Mouse (Mus musculus): ENCODE measurements at regions not wholly inside any gene's neighbourhood (a gene's known extent, or its start where the extent isn't known, plus 50 kb on each side); places are given as distances from the start of the nearest gene placed in this dataset.

- in situ Hi-C loops (cut with MboI, MseI) = no loop called here
Measured at GRCm38 (mm10) chr15:11716168-11716842, 190.8 kb downstream of the Npr3 start.

- in situ Hi-C loops (cut with MboI, MseI) = no loop called here
Measured at GRCm38 (mm10) chr15:11712481-11713274, 194.4 kb downstream of the Npr3 start.

- in situ Hi-C loops (cut with MboI, MseI) = no loop called here
Measured at GRCm38 (mm10) chr15:11701246-11701645, 205.8 kb downstream of the Npr3 start.

- in situ Hi-C loops (cut with MboI, MseI) = no loop called here
Measured at GRCm38 (mm10) chr15:11699929-11700328, 207.2 kb downstream of the Npr3 start.

GRCm38 (mm10) chr15:11697060-11697459 lies 210.0 kb downstream of the Npr3 start:
- in situ Hi-C loops (cut with MboI, MseI) = no loop called here

GRCm38 (mm10) chr15:11693772-11694270 lies 213.3 kb downstream of the Npr3 start:
- in situ Hi-C loops (cut with MboI, MseI) = no loop called here

- in situ Hi-C loops (cut with MboI, MseI) = no loop called here
Measured at GRCm38 (mm10) chr15:11664839-11665379, 242.2 kb downstream of the Npr3 start.

GRCm38 (mm10) chr15:11655168-11655567 lies 251.9 kb downstream of the Npr3 start:
- in situ Hi-C loops (cut with MboI, MseI) = no loop called here

GRCm38 (mm10) chr15:11646241-11646640 lies 246.8 kb upstream of the Tars start:
- in situ Hi-C loops (cut with MboI, MseI) = no loop called here

- in situ Hi-C loops (cut with MboI, MseI) = no loop called here
Measured at GRCm38 (mm10) chr15:11644779-11645178, 245.3 kb upstream of the Tars start.

- in situ Hi-C loops (cut with MboI, MseI) = no loop called here
Measured at GRCm38 (mm10) chr15:11630654-11631053, 231.2 kb upstream of the Tars start.

- in situ Hi-C loops (cut with MboI, MseI) = no loop called here
Measured at GRCm38 (mm10) chr15:11626433-11626832, 227.0 kb upstream of the Tars start.

GRCm38 (mm10) chr15:11612416-11612815 lies 213.0 kb upstream of the Tars start:
- in situ Hi-C loops (cut with MboI, MseI) = loop anchor here (5.0 kb wide), 1 partner anchor 660 kb away; the partner anchor contains the start of gene C1qtnf3

- in situ Hi-C loops (cut with MboI, MseI) = loop anchor here (5.0 kb wide), 1 partner anchor 658 kb away; the partner anchor contains the start of gene C1qtnf3
Measured at GRCm38 (mm10) chr15:11610043-11610670, 210.7 kb upstream of the Tars start.

GRCm38 (mm10) chr15:11607489-11607888 lies 208.0 kb upstream of the Tars start:
- in situ Hi-C loops (cut with MboI, MseI) = no loop called here

GRCm38 (mm10) chr15:11605677-11606076 lies 206.2 kb upstream of the Tars start:
- in situ Hi-C loops (cut with MboI, MseI) = no loop called here

GRCm38 (mm10) chr15:11597021-11597420 lies 197.6 kb upstream of the Tars start:
- in situ Hi-C loops (cut with MboI, MseI) = loop anchor here (25.0 kb wide), 1 partner anchor 490 kb away; no protein-coding TSS in a partner anchor

GRCm38 (mm10) chr15:11590542-11591116 lies 191.2 kb upstream of the Tars start:
- in situ Hi-C loops (cut with MboI, MseI) = loop anchor here (25.0 kb wide), 1 partner anchor 497 kb away; no protein-coding TSS in a partner anchor

GRCm38 (mm10) chr15:11589795-11590194 lies 190.3 kb upstream of the Tars start:
- in situ Hi-C loops (cut with MboI, MseI) = loop anchor here (5.0 to 25.0 kb wide), 2 partner anchors 373 to 498 kb away; no protein-coding TSS in a partner anchor

GRCm38 (mm10) chr15:11586384-11586783 lies 186.9 kb upstream of the Tars start:
- in situ Hi-C loops (cut with MboI, MseI) = loop anchor here (5.0 to 25.0 kb wide), 2 partner anchors 376 to 501 kb away; no protein-coding TSS in a partner anchor

- in situ Hi-C loops (cut with MboI, MseI) = loop anchor here (25.0 kb wide), 1 partner anchor 503 kb away; no protein-coding TSS in a partner anchor
Measured at GRCm38 (mm10) chr15:11584155-11584554, 184.7 kb upstream of the Tars start.

All from T-helper 1 cell (primary cell).